In the genomic region with DNA sequence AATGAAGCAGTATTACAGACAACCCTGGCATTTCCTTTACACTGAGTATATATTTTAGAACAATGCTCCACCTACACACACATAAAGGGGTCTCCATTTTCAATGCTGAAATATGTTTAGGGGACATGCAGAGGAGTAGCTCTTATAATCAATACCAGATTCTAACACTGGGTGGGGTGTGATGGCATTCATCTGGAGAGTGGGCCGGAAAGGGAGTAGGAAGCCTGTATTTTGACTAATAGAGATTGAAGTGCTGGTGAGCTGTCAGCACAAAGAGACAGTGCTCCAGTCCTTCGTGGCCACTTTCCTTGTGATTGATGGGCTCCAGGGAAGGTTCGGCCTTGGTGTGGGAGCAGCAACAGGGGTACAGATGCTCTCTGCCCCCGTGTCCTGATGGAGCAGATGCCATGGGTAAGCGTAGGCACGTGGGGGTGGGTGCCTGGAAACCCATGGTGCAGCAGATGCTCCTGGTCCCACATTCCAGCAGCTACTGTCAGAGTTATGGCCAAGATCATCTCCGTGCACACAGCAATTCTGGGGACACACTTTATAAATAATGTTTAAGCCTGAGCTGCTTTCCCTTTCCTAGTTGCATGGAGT, we compare ENCODE assay signal across 21 mouse cellular contexts. TPM values are rescaled to one million over a fixed set of nuclear protein-coding genes. Genes with fewer than 3 reads are reported as not detected.
DNase-seq lines count a peak whose midpoint lies in the region; ATAC-seq and TF ChIP-seq lines count a peak whose summit lies in the region.
"Had no signal": no experiment of that assay in that cellular context is flagged by ENCODE, and none has a peak within 500 bp of the region (broad histone marks: within the 10 kb centered on the region; RNA-seq: fewer than 3 reads in every experiment).

No protein-coding gene starts in this region.

- 72% methylated on average over 7 of the region's 7 CpGs for WGBS in liver, postnatal 0 days (ENCODE audit: insufficient replicate concordance)

- no peaks in the 10 kb centered on the region for H3K9me3 ChIP-seq in liver, postnatal 0 days (ENCODE audit: low read length)
- H3K9me3 ChIP-seq: hindbrain, embryonic 15.5 days; liver, embryonic 12.5 days; midbrain, embryonic 15.5 days; neural tube, embryonic 12.5 days had no signal

- no peaks in the 10 kb centered on the region for H3K36me3 ChIP-seq in liver, postnatal 0 days (replicated peaks; ENCODE audit: insufficient read depth, low read length)
- H3K36me3 ChIP-seq: hindbrain, embryonic 15.5 days; liver, embryonic 12.5 days; midbrain, embryonic 15.5 days; neural tube, embryonic 12.5 days had no signal

- DNase-seq in brain, adult 2 months (ENCODE audit: low read depth, low spot score) = peak; percentile 77
- DNase-seq in layer of hippocampus, adult 9-10 months (ENCODE audit: low spot score) = peak; percentile 47
- DNase-seq in left cerebral cortex, postnatal 25 days (ENCODE audit: low spot score in 2 of 2) = peak; percentile 41 to 70
- DNase-seq in lung, postnatal 25 days (ENCODE audit: low spot score) = no peak
- DNase-seq in adrenal gland, postnatal 25 days = no peak
- DNase-seq in gastrocnemius, postnatal 14 days = no peak
- DNase-seq in liver, postnatal 0 days = no peak
- DNase-seq: cerebellum, adult 18-20 months; heart, postnatal 14 days; kidney, adult 18-20 months; thymus, postnatal 4 days had no signal

- H3K4me3 ChIP-seq in liver, postnatal 0 days (ENCODE audit: low read depth, low read length) = no peak overlapping the region
- H3K4me3 ChIP-seq: erythroblast, embryonic 14.5 days; hindbrain, embryonic 15.5 days; liver, embryonic 12.5 days; midbrain, embryonic 15.5 days; neural tube, embryonic 12.5 days had no signal

- no peak overlapping the region for H3K27ac ChIP-seq in liver, postnatal 0 days (ENCODE audit: low read depth)
- H3K27ac ChIP-seq: hindbrain, embryonic 15.5 days; liver, embryonic 12.5 days; midbrain, embryonic 15.5 days; neural tube, embryonic 12.5 days had no signal

- H3K4me1 ChIP-seq in liver, postnatal 0 days (ENCODE audit: insufficient read depth) = no peaks in the 10 kb centered on the region
- H3K4me1 ChIP-seq: hindbrain, embryonic 15.5 days; liver, embryonic 12.5 days; midbrain, embryonic 15.5 days; neural tube, embryonic 12.5 days had no signal

- intact Hi-C loops in left cerebral cortex, postnatal 25 days (cut with DNase I) = loop anchor here (2.0 to 5.0 kb wide), 2 partner anchors 20 to 181 kb away; partner anchors contain the start of gene Cldn11
- intact Hi-C loops in gastrocnemius, postnatal 14 days (cut with DNase I; ENCODE audit: low total_unique reads) = no loop called here

- ATAC-seq in frontal cortex, adult (ENCODE audit: low TSS enrichment) = peak; percentile 76
- ATAC-seq in liver, postnatal 0 days = no peak
- ATAC-seq: activated CD4-positive, CD25-positive, alpha-beta regulatory T cell, adult 4 months; liver, embryonic 12.5 days; lung, postnatal 0 days; midbrain, embryonic 15.5 days had no signal

- no peak for TF ChIP-seq CTCF in liver, postnatal 0 days (IDR thresholded peaks at IDR 0.05; ENCODE audit: low read depth)

- no peaks in the 10 kb centered on the region for H3K27me3 ChIP-seq in liver, postnatal 0 days (ENCODE audit: insufficient read depth, low read length)
- H3K27me3 ChIP-seq: CH12.LX; hindbrain, embryonic 15.5 days; liver, embryonic 12.5 days; midbrain, embryonic 15.5 days; neural tube, embryonic 12.5 days had no signal

- no peak overlapping the region for H3K4me2 ChIP-seq in liver, postnatal 0 days (ENCODE audit: low read depth, low read length)
- H3K4me2 ChIP-seq: hindbrain, embryonic 15.5 days; liver, embryonic 12.5 days; midbrain, embryonic 15.5 days; neural tube, embryonic 12.5 days had no signal

- no peak overlapping the region for H3K9ac ChIP-seq in liver, postnatal 0 days (replicated peaks)
- H3K9ac ChIP-seq: hindbrain, embryonic 15.5 days; liver, embryonic 12.5 days; midbrain, embryonic 15.5 days; neural tube, embryonic 12.5 days had no signal

- no peak for TF ChIP-seq EP300 in liver, postnatal 0 days (IDR thresholded peaks at IDR 0.05; ENCODE audit: low read depth)

RNA-seq across cellular contexts. Expression of gene Slc7a14, which starts 18.2 kb away (rescaled TPM):
- total RNA-seq in left cerebral cortex, postnatal 25 days (2021) = 10 to 100 TPM; 52.1 to 52.6 TPM
- total RNA-seq in adrenal gland, postnatal 25 days (2021) = 3.0 and 4.3 TPM in 2 replicates
- under 1 TPM; 0.02 to 0.10 TPM for total RNA-seq in gastrocnemius, postnatal 14 days (2021)
- 0.05 TPM in 2 replicates for polyA plus RNA-seq in liver, postnatal 0 days (2015; fragmentation: Nextera tagmentation; extraction: Ambion mirVana)
- total RNA-seq: CH12.LX; common myeloid progenitor, adult 5-6 weeks had no signal
- polyA plus RNA-seq: erythroblast, embryonic 14.5 days had no signal

Comparison
In these comparisons a context has a peak if more than half of its experiments do, and no peak if none do; other contexts are left out.
1. DNase-seq: peak in brain, adult 2 months (single experiment), layer of hippocampus, adult 9-10 months (single experiment) and left cerebral cortex, postnatal 25 days (2 of 2); none in lung, postnatal 25 days (single experiment), adrenal gland, postnatal 25 days (single experiment), gastrocnemius, postnatal 14 days (single experiment) and liver, postnatal 0 days (single experiment).